Mouse (Mus musculus): ENCODE results near the gene Arhgap15. TPM values are rescaled to one million over a fixed set of nuclear protein-coding genes. Genes with fewer than 3 reads are reported as not detected.

Arhgap15 gene
- polyA plus RNA-seq, 1 experiment from 2014 or later = 6.0 TPM

- 0 out of 2 replicates have a peak, but pooled peaks cover 5% of the 10 kb centered on the region for H3K4me1 ChIP-seq (replicated peaks)
- no peak for ATAC-seq (ENCODE audit: insufficient read depth)
- no peaks in the 10 kb centered on the region for H3K36me3 ChIP-seq (replicated peaks)
- H3K4me2 ChIP-seq = no peak overlapping the region
- no peak overlapping the region for H3K4me3 ChIP-seq (replicated peaks)
- no peak overlapping the region for H3K27ac ChIP-seq (replicated peaks)
- H3K9me3 ChIP-seq (replicated peaks) = no peaks in the 10 kb centered on the region
- H3K9ac ChIP-seq = no peak overlapping the region
- WGBS (ENCODE audit: insufficient replicate concordance) = 55% methylated on average over 7 of the region's 7 CpGs
- H3K27me3 ChIP-seq = no peaks in the 10 kb centered on the region
Observed at GRCm38 (mm10) chr2:43783759-43784735, 35.4 kb downstream of the Arhgap15 start.

GRCm38 (mm10) chr2:43786101-43786500, 37.5 kb downstream of the Arhgap15 start:
- 63% methylated on average over 3 of the region's 3 CpGs for WGBS (ENCODE audit: insufficient replicate concordance)
- 0 out of 2 replicates have a peak, but pooled peaks cover 5% of the 10 kb centered on the region for H3K4me1 ChIP-seq (replicated peaks)
- no peak overlapping the region for H3K4me2 ChIP-seq
- H3K27ac ChIP-seq (replicated peaks) = no peak overlapping the region
- H3K36me3 ChIP-seq (replicated peaks) = no peaks in the 10 kb centered on the region
- ATAC-seq (ENCODE audit: insufficient read depth) = no peak
- no peak overlapping the region for H3K4me3 ChIP-seq (replicated peaks)
- H3K27me3 ChIP-seq = no peaks in the 10 kb centered on the region
- H3K9me3 ChIP-seq (replicated peaks) = no peaks in the 10 kb centered on the region
- H3K9ac ChIP-seq = no peak overlapping the region

- Histone ChIP-seq H3K9me3 (replicated peaks) (no peaks in the 10 kb centered on the region), H3K27ac (replicated peaks) (no peak overlapping the region), H3K27me3 (no peaks in the 10 kb centered on the region), H3K4me1 (replicated peaks) (peaks cover 8% of the 10 kb centered on the region; the same call in 1 of the 2 replicates), H3K4me2 (no peak overlapping the region), H3K9ac (no peak overlapping the region), H3K36me3 (replicated peaks) (no peaks in the 10 kb centered on the region), H3K4me3 (replicated peaks) (no peak overlapping the region)
- 49% methylated on average over 12 of the region's 12 CpGs for WGBS (ENCODE audit: insufficient replicate concordance)
- no peak for ATAC-seq (ENCODE audit: insufficient read depth)
Observed at GRCm38 (mm10) chr2:43787141-43787540, 38.5 kb downstream of the Arhgap15 start.

- Histone ChIP-seq H3K36me3 (replicated peaks) (no peaks in the 10 kb centered on the region), H3K4me1 (replicated peaks) (peaks cover 15% of the 10 kb centered on the region), H3K4me2 (no peak overlapping the region), H3K27ac (replicated peaks) (no peak overlapping the region), H3K27me3 (no peaks in the 10 kb centered on the region), H3K4me3 (replicated peaks) (no peak overlapping the region), H3K9ac (no peak overlapping the region), H3K9me3 (replicated peaks) (no peaks in the 10 kb centered on the region)
- ATAC-seq (ENCODE audit: insufficient read depth) = no peak
- 68% methylated on average over 8 of the region's 8 CpGs for WGBS (ENCODE audit: insufficient replicate concordance)
Observed at GRCm38 (mm10) chr2:43788484-43788883, 39.9 kb downstream of the Arhgap15 start.

GRCm38 (mm10) chr2:43790049-43790693, 41.5 kb downstream of the Arhgap15 start:
- no peaks in the 10 kb centered on the region for H3K27me3 ChIP-seq

GRCm38 (mm10) chr2:43791575-43791974, 43.0 kb downstream of the Arhgap15 start:
- H3K4me2 ChIP-seq = no peak overlapping the region
- H3K27ac ChIP-seq (replicated peaks) = no peak overlapping the region
- H3K4me3 ChIP-seq (replicated peaks) = no peak overlapping the region
- H3K27me3 ChIP-seq = no peaks in the 10 kb centered on the region
- WGBS (ENCODE audit: insufficient replicate concordance) = 63% methylated on average over 6 of the region's 6 CpGs
- no peaks in the 10 kb centered on the region for H3K9me3 ChIP-seq (replicated peaks)
- H3K4me1 ChIP-seq (replicated peaks) = peaks cover 18% of the 10 kb centered on the region
- H3K36me3 ChIP-seq (replicated peaks) = no peaks in the 10 kb centered on the region
- ATAC-seq (ENCODE audit: insufficient read depth) = no peak
- no peak overlapping the region for H3K9ac ChIP-seq

More at GRCm38 (mm10) chr2:43790049-43790693, 41.5 kb downstream of the Arhgap15 start:
- ATAC-seq (ENCODE audit: insufficient read depth) = no peak
- Histone ChIP-seq H3K4me1 (replicated peaks) (peaks cover 16% of the 10 kb centered on the region), H3K36me3 (replicated peaks) (no peaks in the 10 kb centered on the region), H3K27ac (replicated peaks) (no peak overlapping the region), H3K4me2 (no peak overlapping the region), H3K9ac (no peak overlapping the region), H3K9me3 (replicated peaks) (no peaks in the 10 kb centered on the region), H3K4me3 (replicated peaks) (no peak overlapping the region)
- 39% methylated on average over 6 of the region's 6 CpGs for WGBS (ENCODE audit: insufficient replicate concordance)

GRCm38 (mm10) chr2:43793105-43793504, 44.5 kb downstream of the Arhgap15 start:
- Histone ChIP-seq H3K27ac (replicated peaks) (peak overlapping the region; percentile 29; the same call in 1 of the 2 replicates), H3K9me3 (replicated peaks) (no peaks in the 10 kb centered on the region), H3K4me2 (no peak overlapping the region), H3K27me3 (no peaks in the 10 kb centered on the region), H3K4me1 (replicated peaks) (peaks cover 18% of the 10 kb centered on the region), H3K36me3 (replicated peaks) (no peaks in the 10 kb centered on the region), H3K4me3 (replicated peaks) (no peak overlapping the region), H3K9ac (no peak overlapping the region)
- 15% methylated on average over 3 of the region's 3 CpGs for WGBS (ENCODE audit: insufficient replicate concordance)
- ATAC-seq (ENCODE audit: insufficient read depth) = peak; percentile 77

GRCm38 (mm10) chr2:43794700-43795099, 46.1 kb downstream of the Arhgap15 start:
- no peak overlapping the region for H3K9ac ChIP-seq
- no peak for ATAC-seq (ENCODE audit: insufficient read depth)
- WGBS (ENCODE audit: insufficient replicate concordance) = 68% methylated on average over 5 of the region's 5 CpGs

GRCm38 (mm10) chr2:43796448-43796847, 47.8 kb downstream of the Arhgap15 start:
- no peak for ATAC-seq (ENCODE audit: insufficient read depth)
- Histone ChIP-seq H3K36me3 (replicated peaks) (no peaks in the 10 kb centered on the region), H3K9ac (no peak overlapping the region), H3K4me3 (replicated peaks) (no peak overlapping the region), H3K27ac (replicated peaks) (no peak overlapping the region), H3K4me1 (replicated peaks) (peaks cover 18% of the 10 kb centered on the region), H3K27me3 (no peaks in the 10 kb centered on the region), H3K4me2 (no peak overlapping the region), H3K9me3 (replicated peaks) (no peaks in the 10 kb centered on the region)
- WGBS (ENCODE audit: insufficient replicate concordance) = 66% methylated on average over 4 of the region's 4 CpGs

More at GRCm38 (mm10) chr2:43794700-43795099, 46.1 kb downstream of the Arhgap15 start:
- Histone ChIP-seq H3K4me2 (no peak overlapping the region), H3K27ac (replicated peaks) (no peak overlapping the region), H3K9me3 (replicated peaks) (no peaks in the 10 kb centered on the region), H3K27me3 (no peaks in the 10 kb centered on the region), H3K4me1 (replicated peaks) (peaks cover 18% of the 10 kb centered on the region), H3K36me3 (replicated peaks) (no peaks in the 10 kb centered on the region), H3K4me3 (replicated peaks) (no peak overlapping the region)

GRCm38 (mm10) chr2:43805960-43806744, 57.5 kb downstream of the Arhgap15 start:
- Histone ChIP-seq H3K27me3 (no peaks in the 10 kb centered on the region), H3K4me3 (replicated peaks) (no peak overlapping the region), H3K9ac (no peak overlapping the region), H3K9me3 (replicated peaks) (no peaks in the 10 kb centered on the region), H3K36me3 (replicated peaks) (no peaks in the 10 kb centered on the region), H3K4me1 (replicated peaks) (peaks cover 6% of the 10 kb centered on the region; the same call in 1 of the 2 replicates), H3K27ac (replicated peaks) (no peak overlapping the region), H3K4me2 (no peak overlapping the region)
- ATAC-seq (ENCODE audit: insufficient read depth) = no peak
- WGBS (ENCODE audit: insufficient replicate concordance) = 56% methylated on average over 4 of the region's 4 CpGs
